Mouse (Mus musculus) liver, embryonic 13.5 days (tissue): ENCODE data around the gene Klhl8. TPM values are rescaled to one million over a fixed set of nuclear protein-coding genes. Genes with fewer than 3 reads are reported as not detected.
A peak's percentile ranks its signal among the peaks of the same experiment; 100 is the strongest.

Experiments
- ATAC-seq: fragments of 200-750 bp; cut with Nextera tagmentation; 2 replicates; pipeline ENCODE4 v1.8.0; 2017; ENCODE audit warnings: low read depth, mild to moderate bottlenecking, moderate number of reproducible peaks, moderate library complexity
- DNase-seq: peaks from one replicate; pipeline ENCODE4 v3.0.0; 2022
- H3K27ac ChIP-seq: fragments of 300-500 bp; sonication (generic); 2 replicates; pipeline ENCODE4 v1.5.1; 2015; ENCODE audit warnings: moderate library complexity, mild to moderate bottlenecking, inconsistent platforms
- H3K27me3 ChIP-seq: fragments of 300-500 bp; sonication (generic); 2 replicates; pipeline ENCODE4 v1.6.1; 2015; ENCODE audit warnings: mild to moderate bottlenecking, inconsistent platforms
- H3K36me3 ChIP-seq: fragments of 300-500 bp; sonication (generic); 2 replicates; pipeline ENCODE4 v1.6.1; 2015; ENCODE audit warnings: mild to moderate bottlenecking, inconsistent platforms
- H3K4me1 ChIP-seq: fragments of 300-500 bp; sonication (generic); replicated peaks from 2 replicates; pipeline ENCODE4 v1.6.1; 2015; ENCODE audit warnings: inconsistent platforms
- H3K4me2 ChIP-seq: fragments of 300-500 bp; sonication (generic); 2 replicates; pipeline ENCODE4 v1.6.1; 2015; ENCODE audit warnings: inconsistent platforms, mild to moderate bottlenecking, moderate library complexity
- H3K4me3 ChIP-seq: fragments of 300-500 bp; sonication (generic); replicated peaks from 2 replicates; pipeline ENCODE4 v1.5.1; 2015; ENCODE audit warnings: mild to moderate bottlenecking, inconsistent platforms
- H3K9ac ChIP-seq: fragments of 300-500 bp; sonication (generic); 2 replicates; pipeline ENCODE4 v1.6.1; 2015; ENCODE audit warnings: mild to moderate bottlenecking, inconsistent platforms
- H3K9me3 ChIP-seq: fragments of 300-500 bp; sonication (generic); replicated peaks from 2 replicates; pipeline ENCODE4 v1.6.1; 2016; ENCODE audit warnings: inconsistent platforms
- WGBS: fragments of 180-500 bp; shearing (Covaris S2); methylation state at CpG from one replicate; pipeline ENCODE4 v1.1.7; 2015; ENCODE audit not compliant: insufficient replicate concordance; 5-methylcytosine and 5-hydroxymethylcytosine counted together
- polyA plus RNA-seq: library from polyadenylated mRNA; unstranded; fragments of >200 nt; fragmentation: Nextera tagmentation; extraction: Ambion mirVana; gene quantifications from 2 replicates; pipeline ENCODE4 v1.2.1, GENCODE M21; 2015

Gene Klhl8
- polyA plus RNA-seq, 1 experiment from 2014 or later, result 1.4 TPM

GRCm38 (mm10) chr5:103839265-103839626, 71.8 kb downstream of the Klhl8 start:
- peaks cover 98% of the 10 kb centered on the region for H3K36me3 ChIP-seq
- H3K27me3 ChIP-seq, result no peaks in the 10 kb centered on the region
- no peak overlapping the region for H3K9ac ChIP-seq
- no peak for ATAC-seq
- peaks cover 14% of the 10 kb centered on the region for H3K4me1 ChIP-seq
- no peak overlapping the region for H3K27ac ChIP-seq
- no peak for DNase-seq
- 91% methylated on average over 3 of the region's 3 CpGs for WGBS
- no peak overlapping the region for H3K4me2 ChIP-seq
- H3K9me3 ChIP-seq, result no peaks in the 10 kb centered on the region
- no peak overlapping the region for H3K4me3 ChIP-seq

GRCm38 (mm10) chr5:103838550-103839264, 72.4 kb downstream of the Klhl8 start:
- Histone ChIP-seq H3K9ac (no peak overlapping the region), H3K36me3 (peaks cover 98% of the 10 kb centered on the region), H3K27me3 (no peaks in the 10 kb centered on the region), H3K27ac (no peak overlapping the region), H3K9me3 (no peaks in the 10 kb centered on the region), H3K4me3 (no peak overlapping the region), H3K4me2 (no peak overlapping the region), H3K4me1 (peaks cover 14% of the 10 kb centered on the region)
- WGBS, result 90% methylated on average over 15 of the region's 15 CpGs
- ATAC-seq, result no peak; the same call in 1 of the 2 replicates
- DNase-seq, result no peak

- H3K4me2 ChIP-seq, result no peak overlapping the region
- H3K27ac ChIP-seq, result no peak overlapping the region
- no peaks in the 10 kb centered on the region for H3K27me3 ChIP-seq
- no peak overlapping the region for H3K9ac ChIP-seq
- DNase-seq, result no peak
- H3K4me3 ChIP-seq, result no peak overlapping the region
- peaks cover 14% of the 10 kb centered on the region for H3K4me1 ChIP-seq
- H3K36me3 ChIP-seq, result peaks cover 94% of the 10 kb centered on the region
- no peak for ATAC-seq
- H3K9me3 ChIP-seq, result no peaks in the 10 kb centered on the region
- 77% methylated on average over 10 of the region's 11 CpGs for WGBS
Observed at GRCm38 (mm10) chr5:103836148-103836784, 74.8 kb downstream of the Klhl8 start.

DNA sequence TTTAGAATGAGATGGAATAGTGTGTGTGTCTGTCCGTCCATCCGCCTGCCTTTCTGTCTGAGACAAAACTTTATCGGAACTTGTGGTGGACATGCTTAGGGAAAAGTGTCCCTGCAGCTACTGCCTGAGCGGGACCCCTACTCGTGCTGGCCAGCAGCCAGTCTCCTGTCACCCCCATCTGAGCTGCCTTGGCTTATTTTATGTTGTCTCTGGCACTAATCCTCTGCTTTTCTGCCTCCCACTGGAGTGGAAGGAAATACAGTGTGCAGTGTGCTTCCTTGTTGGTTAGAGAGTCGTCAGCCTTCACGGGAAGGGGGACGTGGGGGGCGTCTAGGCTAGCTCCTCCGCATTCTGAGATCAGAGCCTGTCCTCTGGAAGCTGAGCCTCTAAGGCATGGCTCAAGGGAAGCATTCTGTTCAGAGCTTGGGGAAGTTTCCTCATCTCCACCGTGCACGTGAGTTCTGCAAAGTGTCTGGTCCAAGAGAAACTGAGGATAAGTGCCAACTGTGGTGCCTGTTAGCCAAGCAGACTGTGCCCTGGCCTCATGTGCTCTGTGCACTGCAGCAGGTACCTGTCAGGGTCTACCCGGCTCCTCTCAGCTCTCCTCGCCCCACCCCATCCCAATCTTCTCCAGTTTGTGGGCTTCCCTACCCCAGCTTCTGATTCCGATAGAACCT, 75.5 kb downstream of the Klhl8 start:
- 0 out of 2 replicates have a peak, but pooled peaks have one; percentile 16 for ATAC-seq
- no peaks in the 10 kb centered on the region for H3K27me3 ChIP-seq
- H3K9me3 ChIP-seq, result no peaks in the 10 kb centered on the region
- H3K4me2 ChIP-seq, result no peak overlapping the region
- H3K4me1 ChIP-seq, result peaks cover 14% of the 10 kb centered on the region
- 78% methylated on average over 15 of the region's 15 CpGs for WGBS
- no peak overlapping the region for H3K4me3 ChIP-seq
- DNase-seq, result no peak
- no peak overlapping the region for H3K27ac ChIP-seq
- H3K36me3 ChIP-seq, result peaks cover 94% of the 10 kb centered on the region
- no peak overlapping the region for H3K9ac ChIP-seq

GRCm38 (mm10) chr5:103830886-103831285, 80.2 kb downstream of the Klhl8 start:
- Histone ChIP-seq H3K4me3 (no peak overlapping the region), H3K9ac (no peak overlapping the region), H3K9me3 (no peaks in the 10 kb centered on the region), H3K4me1 (no peaks in the 10 kb centered on the region), H3K36me3 (peaks cover 94% of the 10 kb centered on the region), H3K27me3 (no peaks in the 10 kb centered on the region), H3K4me2 (no peak overlapping the region), H3K27ac (no peak overlapping the region)
- ATAC-seq, result no peak
- 91% methylated on average over 1 of the region's 1 CpGs for WGBS
- DNase-seq, result no peak

GRCm38 (mm10) chr5:103829158-103829557, 81.9 kb downstream of the Klhl8 start:
- no peaks in the 10 kb centered on the region for H3K27me3 ChIP-seq
- 93% methylated on average over 12 of the region's 12 CpGs for WGBS
- no peak overlapping the region for H3K4me2 ChIP-seq
- no peak overlapping the region for H3K27ac ChIP-seq
- ATAC-seq (no peak), DNase-seq (no peak)
- no peak overlapping the region for H3K4me3 ChIP-seq
- no peak overlapping the region for H3K9ac ChIP-seq
- no peaks in the 10 kb centered on the region for H3K4me1 ChIP-seq
- H3K36me3 ChIP-seq, result peaks cover 92% of the 10 kb centered on the region
- no peaks in the 10 kb centered on the region for H3K9me3 ChIP-seq

GRCm38 (mm10) chr5:103828729-103829128, 82.3 kb downstream of the Klhl8 start:
- H3K9me3 ChIP-seq, result no peaks in the 10 kb centered on the region
- H3K9ac ChIP-seq, result no peak overlapping the region
- H3K4me3 ChIP-seq, result no peak overlapping the region
- no peaks in the 10 kb centered on the region for H3K27me3 ChIP-seq
- H3K4me1 ChIP-seq, result no peaks in the 10 kb centered on the region
- no peak for DNase-seq
- H3K27ac ChIP-seq, result no peak overlapping the region
- no peak for ATAC-seq
- 85% methylated on average over 8 of the region's 8 CpGs for WGBS
- no peak overlapping the region for H3K4me2 ChIP-seq
- H3K36me3 ChIP-seq, result peaks cover 92% of the 10 kb centered on the region

DNA sequence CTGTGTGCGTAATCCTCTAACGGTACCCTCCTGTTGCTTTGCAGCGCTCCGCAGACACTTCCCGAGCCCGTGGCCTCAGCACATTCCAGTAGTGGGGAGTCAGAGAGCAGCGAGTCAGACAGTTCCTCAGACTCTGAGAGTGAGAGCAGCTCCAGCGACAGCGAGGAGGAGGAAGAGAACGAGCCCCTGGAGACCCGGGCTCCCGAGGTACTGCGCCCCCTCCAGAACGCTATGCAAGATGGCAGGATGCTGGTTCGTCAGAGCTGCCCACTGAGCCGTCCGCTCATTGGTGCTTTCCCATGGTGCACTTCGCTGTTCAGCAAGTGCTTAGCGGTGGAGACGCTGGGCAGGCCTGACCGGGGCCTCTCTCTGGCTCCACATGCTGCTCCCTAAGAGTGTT, 82.8 kb downstream of the Klhl8 start:
- H3K27ac ChIP-seq, result no peak overlapping the region
- no peak for ATAC-seq

GRCm38 (mm10) chr5:103822949-103823348, 88.1 kb downstream of the Klhl8 start:
- H3K9me3 ChIP-seq, result no peaks in the 10 kb centered on the region
- no peak overlapping the region for H3K27ac ChIP-seq
- no peak overlapping the region for H3K9ac ChIP-seq
- H3K4me2 ChIP-seq, result no peak overlapping the region
- peaks cover 21% of the 10 kb centered on the region for H3K4me1 ChIP-seq
- no peaks in the 10 kb centered on the region for H3K27me3 ChIP-seq
- H3K36me3 ChIP-seq, result peaks cover 94% of the 10 kb centered on the region
- no peak overlapping the region for H3K4me3 ChIP-seq
- no peak for DNase-seq
- WGBS, result 92% methylated on average over 5 of the region's 5 CpGs
- ATAC-seq, result no peak

More for the DNA sequence above, 82.8 kb downstream of the Klhl8 start:
- no peak overlapping the region for H3K4me2 ChIP-seq
- H3K4me1 ChIP-seq, result no peaks in the 10 kb centered on the region
- 95% methylated on average over 21 of the region's 21 CpGs for WGBS
- no peak overlapping the region for H3K4me3 ChIP-seq
- no peak overlapping the region for H3K9ac ChIP-seq
- peaks cover 92% of the 10 kb centered on the region for H3K36me3 ChIP-seq
- H3K27me3 ChIP-seq, result no peaks in the 10 kb centered on the region
- DNase-seq, result no peak
- no peaks in the 10 kb centered on the region for H3K9me3 ChIP-seq

DNA sequence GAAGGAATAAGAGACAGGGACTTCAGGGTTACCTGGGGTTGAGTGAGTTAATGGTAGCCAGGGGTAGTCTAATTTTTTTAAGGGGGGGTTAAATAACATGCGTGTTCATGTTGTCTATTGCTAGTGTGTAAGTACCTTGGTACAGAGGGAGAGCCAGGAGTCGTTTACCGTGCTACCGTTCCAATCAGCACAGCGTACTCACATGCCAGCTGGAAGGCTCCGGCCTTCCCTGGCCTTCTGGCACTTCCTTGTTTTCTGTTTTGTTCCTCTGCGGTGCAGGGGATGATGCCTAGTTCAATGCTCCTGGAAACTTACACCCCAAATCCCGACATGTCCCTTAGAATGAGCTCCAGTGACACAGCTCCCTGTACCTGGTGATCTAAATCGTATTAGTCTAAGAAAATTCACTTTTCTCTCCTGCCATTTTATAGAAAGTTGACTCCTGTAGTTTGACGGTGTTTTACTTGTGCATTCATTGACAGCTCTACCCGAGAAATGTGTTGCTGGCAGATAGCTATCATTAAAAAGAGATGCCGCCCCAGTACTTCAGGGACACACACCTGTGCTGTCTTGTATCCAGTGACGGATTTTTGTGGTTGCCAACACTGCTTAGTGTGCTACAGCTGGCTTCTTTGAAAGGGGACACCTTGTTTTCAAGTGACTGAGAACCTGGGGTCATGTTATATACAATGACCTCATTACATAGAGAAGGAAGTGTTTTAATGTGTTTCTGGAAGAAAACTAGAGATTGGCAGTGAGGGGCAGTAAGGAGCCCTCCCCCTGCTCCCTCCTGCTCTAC, 89.4 kb downstream of the Klhl8 start:
- ATAC-seq (no peak), DNase-seq (no peak)
- H3K9ac ChIP-seq, result no peak overlapping the region
- H3K4me3 ChIP-seq, result no peak overlapping the region
- no peaks in the 10 kb centered on the region for H3K9me3 ChIP-seq
- no peaks in the 10 kb centered on the region for H3K27me3 ChIP-seq
- WGBS, result 84% methylated on average over 13 of the region's 13 CpGs
- H3K27ac ChIP-seq, result no peak overlapping the region
- H3K4me2 ChIP-seq, result no peak overlapping the region
- peaks cover 94% of the 10 kb centered on the region for H3K36me3 ChIP-seq
- peaks cover 21% of the 10 kb centered on the region for H3K4me1 ChIP-seq

DNA sequence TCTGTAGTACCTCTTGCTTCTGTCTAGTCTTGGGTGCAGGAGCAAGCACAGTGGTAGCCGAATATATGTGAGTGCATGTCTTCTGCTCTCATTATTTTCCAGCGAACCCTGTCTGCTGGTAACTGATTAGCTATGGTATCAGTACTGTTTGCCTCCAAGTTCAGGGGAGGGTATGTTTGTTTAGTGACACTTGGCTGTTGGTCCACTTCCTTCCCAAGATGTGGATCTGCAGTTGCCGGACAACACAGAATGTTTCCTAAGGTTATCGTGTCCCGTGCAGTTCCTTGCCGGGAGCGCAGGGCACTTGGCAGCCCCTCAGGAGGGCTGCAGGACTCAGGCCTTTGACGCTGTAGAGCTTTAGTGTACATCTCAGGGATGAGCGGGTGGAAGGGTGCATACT, 90.0 kb downstream of the Klhl8 start:
- DNase-seq (no peak), ATAC-seq (peak; percentile 52)
- 64% methylated on average over 9 of the region's 9 CpGs for WGBS
- no peaks in the 10 kb centered on the region for H3K9me3 ChIP-seq
- peak overlapping the region; percentile 20; the same call in 1 of the 2 replicates for H3K4me2 ChIP-seq
- no peaks in the 10 kb centered on the region for H3K27me3 ChIP-seq
- H3K9ac ChIP-seq, result no peak overlapping the region
- peaks cover 21% of the 10 kb centered on the region for H3K4me1 ChIP-seq
- H3K36me3 ChIP-seq, result peaks cover 93% of the 10 kb centered on the region
- H3K4me3 ChIP-seq, result no peak overlapping the region
- no peak overlapping the region for H3K27ac ChIP-seq
